Mouse (Mus musculus) forebrain, embryonic 10.5 days (tissue): ENCODE measurements at regions not wholly inside any gene's neighbourhood (a gene's known extent, or its start where the extent isn't known, plus 50 kb on each side); places are given as distances from the start of the nearest gene placed in this dataset.
A peak's percentile ranks its signal among the peaks of the same experiment; 100 is the strongest.

Source experiments
- DNase-seq: peaks from one replicate; pipeline ENCODE4 v3.0.0-alpha.2; 2017; ENCODE audit warnings: low spot score; ENCODE audit errors: extremely low spot score
- H3K27ac ChIP-seq: fragments of 300-500 bp; sonication (generic); 2 replicates; pipeline ENCODE4 v1.5.1; 2016; ENCODE audit warnings: mild to moderate bottlenecking
- H3K27me3 ChIP-seq: fragments of 300-500 bp; sonication (generic); 2 replicates; pipeline ENCODE4 v1.6.1; 2016; ENCODE audit warnings: mild to moderate bottlenecking; ENCODE audit not compliant: poor library complexity, severe bottlenecking
- H3K36me3 ChIP-seq: fragments of 300-500 bp; sonication (generic); replicated peaks from 2 replicates; pipeline ENCODE4 v1.6.1; 2016; ENCODE audit warnings: mild to moderate bottlenecking, moderate library complexity
- H3K4me1 ChIP-seq: fragments of 300-500 bp; sonication (generic); 2 replicates; pipeline ENCODE4 v1.6.1; 2016
- H3K4me3 ChIP-seq: fragments of 300-500 bp; sonication (generic); 2 replicates; pipeline ENCODE4 v1.5.1; 2016; ENCODE audit warnings: mild to moderate bottlenecking, moderate library complexity
- H3K9me3 ChIP-seq: fragments of 300-500 bp; sonication (generic); 2 replicates; pipeline ENCODE4 v1.6.1; 2016; ENCODE audit warnings: mild to moderate bottlenecking, moderate library complexity
- WGBS: fragments of 180-500 bp; shearing (Covaris S2); methylation state at CpG from one replicate; pipeline ENCODE4 v1.1.7; 2016; 5-methylcytosine and 5-hydroxymethylcytosine counted together

DNA sequence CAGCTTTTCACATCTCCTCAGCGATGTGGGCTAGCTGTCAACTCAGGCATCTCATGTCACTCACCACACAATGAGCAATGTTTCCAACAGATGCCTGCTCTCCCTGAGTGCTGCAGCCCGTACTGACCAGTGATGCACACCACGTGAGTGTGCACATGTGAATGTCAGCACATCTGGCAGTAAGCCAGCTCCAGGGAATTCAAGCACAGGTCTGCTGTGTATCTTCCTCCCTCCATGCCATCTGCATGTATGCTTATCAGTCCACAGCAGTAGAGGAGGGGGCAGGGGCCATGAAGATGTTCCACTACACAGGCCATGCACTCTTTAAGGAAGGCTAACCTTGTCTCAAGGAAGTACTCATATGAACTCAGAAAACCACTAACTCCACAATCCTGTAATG lies 183.2 kb downstream of the Clic5 start:
- Histone ChIP-seq H3K27ac (no peak overlapping the region), H3K27me3 (no peaks in the 10 kb centered on the region; the same call in 1 of the 2 replicates), H3K9me3 (no peaks in the 10 kb centered on the region), H3K4me3 (no peak overlapping the region), H3K36me3 (no peaks in the 10 kb centered on the region), H3K4me1 (peaks cover 8% of the 10 kb centered on the region; the same call in 1 of the 2 replicates)
- WGBS, result 86% methylated on average over 3 of the region's 3 CpGs
- no peak for DNase-seq

DNA sequence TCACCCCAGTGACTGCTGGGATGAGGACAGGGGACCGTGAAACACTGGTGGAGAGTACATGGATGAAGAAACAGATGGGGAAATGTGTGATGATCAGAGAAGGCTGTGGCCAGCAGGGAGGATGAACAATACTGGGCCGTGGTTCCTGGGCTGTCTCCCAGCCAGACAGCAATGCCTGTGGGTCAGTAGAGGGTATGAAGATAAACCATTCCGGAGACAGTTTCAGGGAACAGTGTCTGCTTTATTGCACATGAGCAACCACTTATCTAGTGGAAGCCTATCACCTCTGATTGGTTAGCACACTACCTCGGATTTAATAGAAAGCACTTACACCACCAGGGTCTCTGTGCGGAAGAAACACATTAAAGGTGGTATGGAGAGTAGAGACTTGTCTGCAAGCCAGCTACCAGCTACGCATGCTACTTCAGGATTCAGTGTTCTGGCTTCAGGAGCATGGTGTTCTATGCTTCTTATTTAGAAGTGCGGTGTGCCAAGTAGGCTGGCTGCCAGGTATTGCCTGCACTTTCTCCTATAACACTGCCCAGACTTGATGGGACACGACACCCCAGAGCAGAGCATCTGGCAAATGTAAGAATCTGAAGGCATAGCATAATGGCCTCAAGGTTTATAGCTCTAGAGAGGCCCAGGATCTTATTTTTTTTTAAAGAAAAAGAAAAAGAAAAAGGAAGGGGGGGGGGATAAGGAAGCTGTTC lies 185.5 kb downstream of the Clic5 start:
- H3K9me3 ChIP-seq, result no peaks in the 10 kb centered on the region
- no peak for DNase-seq
- no peak overlapping the region for H3K4me3 ChIP-seq
- H3K27ac ChIP-seq, result no peak overlapping the region
- H3K36me3 ChIP-seq, result no peaks in the 10 kb centered on the region
- WGBS, result 94% methylated on average over 8 of the region's 8 CpGs
- H3K27me3 ChIP-seq, result peaks cover 10% of the 10 kb centered on the region; the same call in 1 of the 2 replicates
- peaks cover 3% of the 10 kb centered on the region for H3K4me1 ChIP-seq

DNA sequence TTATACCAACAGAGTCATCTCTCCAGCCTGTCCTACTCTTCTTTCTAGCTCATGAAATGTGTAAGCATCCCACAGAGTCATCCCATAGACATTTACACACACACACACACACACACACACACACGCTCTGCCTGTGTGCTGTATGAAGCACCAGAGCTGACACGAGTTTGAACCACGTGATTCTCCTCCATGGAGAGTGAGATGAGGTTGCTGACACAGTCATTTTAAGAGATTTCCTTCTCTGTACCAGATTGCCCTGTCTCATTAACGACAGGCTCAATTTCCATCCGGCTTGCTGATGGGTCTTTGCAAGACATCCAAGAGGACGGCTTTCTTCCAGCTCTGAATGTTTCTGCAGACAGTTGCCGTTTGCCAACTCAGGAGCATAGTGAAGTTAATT lies 190.0 kb downstream of the Clic5 start:
- Histone ChIP-seq H3K4me3 (no peak overlapping the region), H3K36me3 (no peaks in the 10 kb centered on the region), H3K4me1 (peaks cover 17% of the 10 kb centered on the region), H3K9me3 (no peaks in the 10 kb centered on the region; the same call in 1 of the 2 replicates), H3K27me3 (peaks cover 17% of the 10 kb centered on the region; the same call in 1 of the 2 replicates), H3K27ac (no peak overlapping the region)
- 82% methylated on average over 7 of the region's 7 CpGs for WGBS
- no peak for DNase-seq

DNA sequence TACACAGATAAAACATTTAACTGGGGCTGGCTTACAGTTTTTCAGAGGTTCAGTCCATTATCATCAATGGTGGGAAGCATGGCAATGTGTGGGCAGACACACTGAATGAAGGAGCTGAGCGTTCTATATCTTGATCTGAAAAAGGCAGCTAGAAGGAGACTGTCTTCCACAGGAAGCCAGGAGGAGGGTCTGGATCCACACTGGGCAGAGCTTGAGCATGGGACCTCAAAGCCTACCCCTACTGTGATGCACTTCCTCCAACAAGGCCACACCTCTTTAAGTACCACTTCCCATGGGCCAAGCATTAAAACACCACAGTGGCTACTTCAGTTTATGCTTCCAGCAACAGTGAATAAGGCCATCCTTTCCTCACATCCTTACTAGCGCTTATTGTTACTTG lies 200.5 kb downstream of the Clic5 start:
- Histone ChIP-seq H3K4me1 (no peaks in the 10 kb centered on the region), H3K27ac (no peak overlapping the region), H3K27me3 (peaks cover 64% of the 10 kb centered on the region), H3K9me3 (no peaks in the 10 kb centered on the region), H3K36me3 (no peaks in the 10 kb centered on the region), H3K4me3 (no peak overlapping the region)
- no peak for DNase-seq
- WGBS, result 100% methylated on average over 2 of the region's 2 CpGs

DNA sequence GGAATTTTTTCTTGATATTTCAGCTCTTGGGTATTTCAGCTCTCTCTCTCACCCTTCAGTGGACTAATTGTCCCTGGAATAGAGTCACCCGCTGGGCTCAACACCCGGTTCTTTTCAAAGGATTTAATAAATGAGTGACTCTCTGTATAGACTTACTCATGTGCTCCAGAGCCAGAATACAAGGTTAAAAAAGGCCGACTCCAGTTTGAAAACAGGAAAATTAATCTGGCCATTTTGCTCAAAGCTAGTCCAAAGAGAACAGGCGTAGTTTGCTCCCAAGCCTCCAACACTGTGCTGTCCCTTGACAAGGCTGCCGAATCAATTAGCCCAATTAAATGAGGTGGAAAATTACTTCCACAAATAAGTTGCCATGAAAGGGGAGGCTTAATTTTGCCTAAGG lies 209.4 kb downstream of the Clic5 start:
- H3K4me3 ChIP-seq, result no peak overlapping the region
- no peak overlapping the region for H3K27ac ChIP-seq
- 18% methylated on average over 5 of the region's 5 CpGs for WGBS
- peak; percentile 46 for DNase-seq
- H3K27me3 ChIP-seq, result peaks cover 100% of the 10 kb centered on the region
- H3K4me1 ChIP-seq, result peaks cover 18% of the 10 kb centered on the region
- H3K9me3 ChIP-seq, result no peaks in the 10 kb centered on the region
- no peaks in the 10 kb centered on the region for H3K36me3 ChIP-seq

DNA sequence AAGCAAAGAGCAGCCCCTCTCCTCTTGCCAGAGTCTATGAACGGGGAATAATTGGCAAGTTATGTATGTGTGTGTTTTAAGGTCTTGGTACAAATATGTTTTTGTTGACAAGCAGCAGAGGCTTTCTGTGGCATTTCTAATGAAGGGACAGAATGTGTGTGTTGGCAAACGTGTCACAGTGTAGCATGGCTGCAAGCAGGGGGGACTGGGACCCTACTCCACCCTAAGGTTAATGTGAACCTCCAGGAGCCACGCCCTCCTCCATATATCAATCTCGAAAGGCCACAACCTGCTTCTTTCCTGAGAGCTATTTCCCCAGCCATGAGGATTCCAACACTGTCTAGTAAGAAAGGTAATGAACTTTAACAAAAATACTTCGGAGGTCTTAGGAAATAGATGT lies 209.8 kb downstream of the Clic5 start:
- H3K27me3 ChIP-seq, result peaks cover 100% of the 10 kb centered on the region
- 46% methylated on average over 5 of the region's 5 CpGs for WGBS
- H3K4me1 ChIP-seq, result peaks cover 18% of the 10 kb centered on the region
- no peaks in the 10 kb centered on the region for H3K36me3 ChIP-seq
- no peaks in the 10 kb centered on the region for H3K9me3 ChIP-seq
- no peak overlapping the region for H3K4me3 ChIP-seq
- no peak for DNase-seq
- no peak overlapping the region for H3K27ac ChIP-seq

DNA sequence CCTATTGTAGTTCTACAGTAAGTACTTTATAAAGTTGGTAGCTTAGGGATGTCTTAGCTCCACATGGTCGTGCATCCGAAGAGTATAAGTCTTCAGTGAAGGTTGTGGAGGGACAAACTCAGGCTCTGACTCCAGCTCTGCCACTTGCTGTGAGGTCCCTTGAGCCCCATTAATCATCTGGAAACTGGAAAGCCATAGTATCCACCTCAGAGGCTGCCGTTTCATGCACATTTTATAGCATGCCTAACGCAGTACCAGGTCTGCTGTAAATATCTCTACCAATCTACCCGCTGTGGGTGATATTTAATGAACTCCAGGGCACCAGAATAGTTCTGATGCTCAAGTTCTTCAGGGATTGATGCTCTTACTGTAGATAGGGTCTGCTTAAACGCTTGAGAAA lies 216.5 kb downstream of the Clic5 start:
- Histone ChIP-seq H3K4me1 (no peaks in the 10 kb centered on the region), H3K27me3 (peaks cover 86% of the 10 kb centered on the region), H3K36me3 (no peaks in the 10 kb centered on the region), H3K9me3 (0 out of 2 replicates have a peak, but pooled peaks cover 3% of the 10 kb centered on the region), H3K4me3 (no peak overlapping the region), H3K27ac (no peak overlapping the region)
- DNase-seq, result no peak
- WGBS, result 88% methylated on average over 6 of the region's 6 CpGs

DNA sequence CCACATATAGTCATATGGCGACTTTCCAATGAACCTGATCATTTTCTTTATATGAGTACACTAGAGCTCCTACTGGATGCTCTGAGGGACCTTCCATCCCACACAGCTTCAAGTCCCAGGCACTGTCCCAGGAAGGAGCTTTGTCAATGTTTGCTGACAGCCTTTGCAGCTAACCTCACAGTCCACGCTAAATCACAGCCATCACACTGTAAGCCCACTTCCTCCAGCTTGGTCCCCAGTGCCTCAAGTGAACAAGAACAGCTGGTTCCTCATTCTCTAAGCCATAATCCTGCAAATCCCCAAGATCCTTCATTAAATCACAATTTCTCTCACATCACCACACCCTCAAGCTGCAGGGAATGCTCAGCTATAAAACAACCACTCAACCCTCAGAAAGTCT lies 222.6 kb downstream of the Clic5 start:
- WGBS, result 89% methylated on average over 2 of the region's 2 CpGs
- Histone ChIP-seq H3K36me3 (no peaks in the 10 kb centered on the region), H3K9me3 (peaks cover 9% of the 10 kb centered on the region), H3K4me3 (no peak overlapping the region), H3K27ac (no peak overlapping the region), H3K27me3 (peaks cover 26% of the 10 kb centered on the region), H3K4me1 (no peaks in the 10 kb centered on the region)
- no peak for DNase-seq

DNA sequence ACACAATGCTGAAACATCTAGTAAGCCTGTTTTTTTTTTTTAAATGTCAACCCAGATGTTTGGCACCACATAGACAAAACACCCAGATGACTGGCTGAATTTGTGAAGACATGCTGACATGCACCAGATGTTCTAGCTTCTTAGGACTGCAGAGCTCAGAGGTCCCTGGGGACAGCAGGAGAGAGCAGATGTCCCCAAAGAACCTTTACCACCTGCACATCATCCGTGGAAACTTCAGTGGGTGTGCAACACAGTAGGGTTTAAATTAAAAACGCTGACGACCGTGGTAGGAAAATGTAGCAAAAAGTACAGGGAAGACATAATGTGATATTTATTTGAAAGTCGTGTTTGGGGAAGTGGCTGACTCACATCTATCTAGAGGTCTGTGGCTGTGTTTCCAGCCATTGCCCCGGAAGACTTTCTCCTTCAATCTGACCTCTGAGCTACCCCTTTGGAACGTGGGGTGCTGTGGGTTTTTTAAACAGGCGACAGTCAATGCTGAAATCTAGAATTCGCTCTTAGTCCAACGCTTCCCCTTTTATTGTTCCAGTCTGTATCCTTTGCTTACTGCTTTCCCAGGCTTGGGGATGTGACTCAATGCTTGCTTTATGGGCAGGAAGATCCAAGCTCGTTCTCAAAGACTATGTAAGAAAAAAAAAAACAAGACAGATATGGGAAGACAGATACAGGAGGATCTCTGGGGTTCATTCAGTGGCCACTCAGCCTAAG lies 230.5 kb downstream of the Clic5 start:
- no peak for DNase-seq
- Histone ChIP-seq H3K9me3 (peaks cover 15% of the 10 kb centered on the region), H3K27ac (no peak overlapping the region), H3K4me1 (no peaks in the 10 kb centered on the region), H3K4me3 (no peak overlapping the region), H3K36me3 (no peaks in the 10 kb centered on the region), H3K27me3 (no peaks in the 10 kb centered on the region)
- 87% methylated on average over 11 of the region's 11 CpGs for WGBS

DNA sequence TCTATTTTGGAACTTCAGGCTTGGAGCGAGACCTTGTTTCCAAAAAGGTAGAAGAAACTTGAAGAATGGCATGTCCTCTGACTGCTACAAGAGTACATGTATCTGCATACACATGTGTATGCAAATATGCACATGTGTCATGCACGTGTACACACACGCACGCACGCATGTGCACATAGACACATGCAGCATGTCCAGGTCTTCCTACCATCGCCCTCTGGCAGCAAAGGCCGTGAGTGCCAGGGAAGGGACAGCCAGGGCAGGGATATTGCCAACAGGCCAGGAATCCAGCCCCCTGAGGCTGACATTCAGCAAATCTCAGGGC lies 231.0 kb downstream of the Clic5 start:
- DNase-seq, result no peak
- Histone ChIP-seq H3K4me1 (no peaks in the 10 kb centered on the region), H3K9me3 (peaks cover 15% of the 10 kb centered on the region), H3K4me3 (no peak overlapping the region), H3K27me3 (no peaks in the 10 kb centered on the region), H3K36me3 (no peaks in the 10 kb centered on the region), H3K27ac (no peak overlapping the region)
- WGBS, result 96% methylated on average over 7 of the region's 7 CpGs

DNA sequence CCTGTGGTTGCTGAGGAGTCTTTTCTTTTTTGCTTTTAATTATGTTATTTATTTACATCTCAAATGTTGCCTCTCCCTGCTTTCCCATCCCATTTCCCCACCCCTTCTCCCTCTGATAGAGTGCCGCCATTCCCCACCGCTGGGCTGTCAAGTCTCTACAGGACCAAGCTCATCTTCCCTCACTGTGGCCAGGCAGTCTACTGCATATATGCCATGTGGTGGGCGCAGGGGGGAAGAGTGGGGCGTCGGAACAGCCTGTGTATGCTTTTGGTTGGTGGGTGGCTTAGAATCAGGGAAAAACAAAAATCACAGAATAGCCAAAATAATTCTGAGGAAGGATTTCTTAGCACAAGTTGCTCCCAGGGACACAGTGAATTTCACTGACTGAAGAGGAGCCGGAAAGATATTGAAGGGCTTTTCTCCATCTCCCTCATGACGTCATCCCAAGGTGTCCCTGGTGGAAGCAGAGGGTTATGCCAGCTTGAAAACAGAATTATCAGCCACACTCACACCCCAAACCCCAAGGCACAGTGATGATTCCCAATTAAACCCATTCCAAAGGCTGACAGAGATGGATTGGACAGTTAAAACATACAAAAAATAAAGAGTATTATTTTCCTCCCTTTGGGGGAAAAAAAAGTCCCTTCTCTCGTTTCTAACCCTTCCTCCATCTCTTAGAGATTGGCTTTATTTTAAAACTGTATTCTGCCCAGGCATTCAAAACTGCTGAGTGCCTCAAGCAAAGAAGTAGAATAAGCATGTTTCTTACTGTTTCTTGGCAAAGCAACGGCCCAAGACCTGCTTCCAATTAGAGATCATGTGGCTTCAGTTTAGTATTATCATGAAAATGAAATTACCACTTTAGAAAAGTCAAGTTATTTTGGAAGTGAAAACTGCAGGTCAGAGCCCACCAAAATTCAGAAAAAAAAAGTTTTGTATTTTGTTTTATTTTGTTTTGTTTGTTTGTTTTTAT lies 232.0 kb downstream of the Clic5 start:
- Histone ChIP-seq H3K36me3 (no peaks in the 10 kb centered on the region), H3K27me3 (no peaks in the 10 kb centered on the region), H3K4me1 (no peaks in the 10 kb centered on the region), H3K4me3 (no peak overlapping the region), H3K27ac (no peak overlapping the region), H3K9me3 (peaks cover 11% of the 10 kb centered on the region)
- DNase-seq, result no peak
- WGBS, result 80% methylated on average over 9 of the region's 9 CpGs

DNA sequence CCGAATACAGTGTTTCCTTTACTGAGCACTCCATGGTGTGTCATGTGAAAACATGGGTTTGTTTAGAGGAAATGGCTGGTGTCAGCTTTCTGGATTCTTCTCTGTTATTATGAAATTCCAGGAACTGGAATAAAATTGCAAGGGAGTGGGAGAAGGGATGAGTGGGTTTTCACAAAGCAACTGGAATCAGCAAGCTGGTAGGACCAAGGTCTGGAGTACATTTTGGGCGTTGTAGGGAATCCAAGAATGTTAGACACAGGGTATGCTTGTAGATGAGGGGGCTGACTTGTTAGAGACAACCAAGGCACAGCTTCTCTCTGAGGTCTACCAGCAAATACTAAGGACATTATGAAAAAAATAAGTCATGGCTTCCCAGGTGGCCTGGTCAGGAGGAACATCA lies 233.8 kb downstream of the Clic5 start:
- H3K27me3 ChIP-seq, result no peaks in the 10 kb centered on the region
- 85% methylated on average over 2 of the region's 2 CpGs for WGBS
- no peaks in the 10 kb centered on the region for H3K9me3 ChIP-seq
- H3K4me3 ChIP-seq, result no peak overlapping the region
- H3K36me3 ChIP-seq, result no peaks in the 10 kb centered on the region
- no peaks in the 10 kb centered on the region for H3K4me1 ChIP-seq
- no peak for DNase-seq
- H3K27ac ChIP-seq, result no peak overlapping the region
